Mouse (Mus musculus) MEL (cell line): Measurements from ENCODE around the gene Mogat2. TPM values are rescaled to one million over a fixed set of nuclear protein-coding genes. Genes with fewer than 3 reads are reported as not detected.

Experiments
- DNase-seq: peaks from one replicate; pipeline ENCODE4 v3.0.0; 2011; ENCODE audit warnings: low read depth, low spot score
- H3K27ac ChIP-seq: 2 replicates; pipeline ENCODE4 v1.5.1; 2012; ENCODE audit warnings: low read depth, mild to moderate bottlenecking, control low read depth, low read length, moderate library complexity; ENCODE audit not compliant: control insufficient read depth
- H3K27me3 ChIP-seq, 2 experiments: fragments of 150-350 bp in 1 of 2; sonication (generic) in 1 of 2; 2 replicates each; pipeline ENCODE4 v1.6.1; 2012; ENCODE audit warnings: low read length in 2 of 2, mild to moderate bottlenecking in 2 of 2, improper control_type of control experiment in 1 of 2, moderate library complexity in 1 of 2; ENCODE audit not compliant: insufficient read depth in 2 of 2, control insufficient read depth in 1 of 2
- H3K36me3 ChIP-seq, 2 experiments: 2 replicates each; pipeline ENCODE4 v1.6.1; 2012 to 2014; ENCODE audit warnings: low read length in 2 of 2, improper control_type of control experiment in 1 of 2, inconsistent platforms in 1 of 2, mild to moderate bottlenecking in 1 of 2; ENCODE audit not compliant: insufficient read depth in 2 of 2, control insufficient read depth in 1 of 2
- H3K4me1 ChIP-seq, 2 experiments: fragments of 150-350 bp in 1 of 2; sonication (generic) in 1 of 2; 2 replicates each; pipeline ENCODE4 v1.6.1; 2012; ENCODE audit warnings: low read length in 2 of 2, improper control_type of control experiment in 1 of 2, mild to moderate bottlenecking in 1 of 2; ENCODE audit not compliant: insufficient read depth in 2 of 2, control insufficient read depth in 1 of 2
- H3K4me3 ChIP-seq, 2 experiments: fragments of 150-350 bp in 1 of 2; sonication (generic) in 1 of 2; 2 replicates each; pipeline ENCODE4 v1.5.1; 2012; ENCODE audit warnings: low read depth in 2 of 2, low read length in 2 of 2, mild to moderate bottlenecking in 2 of 2, moderate library complexity in 2 of 2, control low read depth in 1 of 2, improper control_type of control experiment in 1 of 2; ENCODE audit not compliant: control insufficient read depth in 1 of 2, insufficient read depth in 1 of 2
- H3K79me2 ChIP-seq: 2 replicates; pipeline ENCODE4 v1.6.1; 2012; ENCODE audit warnings: mild to moderate bottlenecking, low read length, moderate library complexity; ENCODE audit not compliant: control insufficient read depth, poor library complexity, insufficient read depth
- H3K9ac ChIP-seq: 2 replicates; pipeline ENCODE4 v1.6.1; 2012; ENCODE audit warnings: low read depth, mild to moderate bottlenecking, control low read depth, low read length, moderate library complexity; ENCODE audit not compliant: control insufficient read depth, poor library complexity, severe bottlenecking
- H3K9me3 ChIP-seq: fragments of 150-350 bp; sonication (generic); replicated peaks from 2 replicates; pipeline ENCODE4 v1.6.1; 2012; ENCODE audit warnings: mild to moderate bottlenecking, low read length, improper control_type of control experiment, moderate library complexity; ENCODE audit not compliant: insufficient read depth
- BHLHE40 ChIP-seq: IDR thresholded peaks from 2 replicates; pipeline ENCODE4 v1.6.1; 2012; ENCODE audit warnings: low read depth, mild to moderate bottlenecking, inconsistent platforms, low read length, improper control_type of control experiment, borderline replicate concordance
- CHD1 ChIP-seq: IDR thresholded peaks from 2 replicates; pipeline ENCODE4 v1.6.1; 2012; ENCODE audit warnings: low read depth, mild to moderate bottlenecking, inconsistent platforms, low read length, improper control_type of control experiment
- CTCF ChIP-seq, 3 experiments: IDR thresholded peaks in 2 of 3; conservative IDR thresholded peaks in 1 of 3; 2 replicates each; pipeline ENCODE4 v1.5.1; 2011 to 2012; ENCODE audit warnings: low read length in 3 of 3, low read depth in 2 of 3, mild to moderate bottlenecking in 2 of 3, improper control_type of control experiment in 1 of 3, inconsistent platforms in 1 of 3, mixed read lengths in 1 of 3, moderate library complexity in 1 of 3; ENCODE audit not compliant: control insufficient read depth in 1 of 3, insufficient read depth in 1 of 3, poor library complexity in 1 of 3, severe bottlenecking in 1 of 3
- E2F4 ChIP-seq: IDR thresholded peaks from 2 replicates; pipeline ENCODE4 v1.6.1; 2011; ENCODE audit warnings: low read depth, low read length, improper control_type of control experiment, borderline replicate concordance
- ETS1 ChIP-seq: IDR thresholded peaks from 2 replicates; pipeline ENCODE4 v1.6.1; 2012; ENCODE audit warnings: low read depth, mild to moderate bottlenecking, inconsistent platforms, low read length, improper control_type of control experiment, moderate library complexity
- GATA1 ChIP-seq: IDR thresholded peaks from 2 replicates; pipeline ENCODE4 v1.6.1; 2011; ENCODE audit warnings: low read depth, low read length, improper control_type of control experiment
- MAFK ChIP-seq: IDR thresholded peaks from 2 replicates; pipeline ENCODE4 v1.6.1; 2011; ENCODE audit warnings: low read depth, mild to moderate bottlenecking, low read length, improper control_type of control experiment, borderline replicate concordance
- MAZ ChIP-seq: IDR thresholded peaks from 2 replicates; pipeline ENCODE4 v1.6.1; 2012; ENCODE audit warnings: low read depth, mild to moderate bottlenecking, inconsistent platforms, low read length, improper control_type of control experiment
- MYB ChIP-seq: IDR thresholded peaks from 2 replicates; pipeline ENCODE4 v1.6.1; 2011; ENCODE audit warnings: mild to moderate bottlenecking, low read depth, low read length, improper control_type of control experiment
- MYC ChIP-seq: IDR thresholded peaks from 2 replicates; pipeline ENCODE4 v1.6.1; 2011; ENCODE audit warnings: low read depth, mild to moderate bottlenecking, low read length, improper control_type of control experiment, moderate library complexity
- POLR2A ChIP-seq, 2 experiments: IDR thresholded peaks; 2 replicates each; pipeline ENCODE4 v1.6.1; 2011 to 2012; ENCODE audit warnings: low read length in 2 of 2, mild to moderate bottlenecking in 2 of 2, control low read depth in 1 of 2, improper control_type of control experiment in 1 of 2, low read depth in 1 of 2, moderate library complexity in 1 of 2; ENCODE audit not compliant: control insufficient read depth in 1 of 2, insufficient read depth in 1 of 2, poor library complexity in 1 of 2
- RAD21 ChIP-seq: IDR thresholded peaks from 2 replicates; pipeline ENCODE4 v1.6.1; 2011; ENCODE audit warnings: mild to moderate bottlenecking, low read depth, low read length, improper control_type of control experiment
- RCOR1 ChIP-seq: IDR thresholded peaks from 2 replicates; pipeline ENCODE4 v1.6.1; 2012; ENCODE audit warnings: low read depth, mild to moderate bottlenecking, inconsistent platforms, low read length, improper control_type of control experiment
- SMC3 ChIP-seq: IDR thresholded peaks from 2 replicates; pipeline ENCODE4 v1.6.1; 2011; ENCODE audit warnings: low read depth, low read length, improper control_type of control experiment
- TAL1 ChIP-seq: IDR thresholded peaks from 2 replicates; pipeline ENCODE4 v1.6.1; 2012; ENCODE audit warnings: mild to moderate bottlenecking, inconsistent platforms, low read length, moderate library complexity, mixed read lengths
- USF2 ChIP-seq, 2 experiments: IDR thresholded peaks; 2 replicates each; pipeline ENCODE4 v1.6.1; 2011 to 2012; ENCODE audit warnings: improper control_type of control experiment in 2 of 2, low read length in 2 of 2, borderline replicate concordance in 1 of 2, inconsistent platforms in 1 of 2, low read depth in 1 of 2, mild to moderate bottlenecking in 1 of 2; ENCODE audit not compliant: insufficient read depth in 1 of 2
- ZKSCAN1 ChIP-seq: IDR thresholded peaks from 2 replicates; pipeline ENCODE4 v1.6.1; 2012; ENCODE audit warnings: low read depth, mild to moderate bottlenecking, inconsistent platforms, low read length, improper control_type of control experiment, moderate library complexity
- ZMIZ1 ChIP-seq: IDR thresholded peaks from 2 replicates; pipeline ENCODE4 v1.6.1; 2012; ENCODE audit warnings: low read depth, mild to moderate bottlenecking, inconsistent platforms, low read length, improper control_type of control experiment, moderate library complexity
- ZNF384 ChIP-seq: IDR thresholded peaks from 2 replicates; pipeline ENCODE4 v1.6.1; 2012; ENCODE audit warnings: low read depth, mild to moderate bottlenecking, inconsistent platforms, low read length, improper control_type of control experiment
- polyA plus RNA-seq, 2 experiments: library from polyadenylated mRNA; stranded (reverse) in 1 of 2; unstranded in 1 of 2; fragments of >175 nt in 1 of 2; fragments of >200 nt in 1 of 2; gene quantifications; 2 replicates each; pipeline versions ENCODE4 v1.2.1 to v1.2.4; 2012; ENCODE audit warnings: low replicate concordance in 2 of 2, low read depth in 1 of 2; ENCODE audit not compliant: insufficient read length in 2 of 2, insufficient read depth in 1 of 2, missing spikeins in 1 of 2
- total RNA-seq: library from RNA; depleted of rRNA; stranded (reverse); fragments of 300-350 nt; gene quantifications from 2 replicates; pipeline ENCODE4 v1.2.3, GENCODE M21; 2012

The Mogat2 gene
- total and polyA plus RNA-seq, 3 experiments: 0.13 TPM; not detected in 2

- no peak overlapping the region for H3K9ac ChIP-seq
- H3K27me3 ChIP-seq: no peaks in the 10 kb centered on the region; a peak in 1 of 4 replicates
- no peak for TF ChIP-seq MAFK
- no peak for TF ChIP-seq MAZ
- TF ChIP-seq ETS1: no peak
- no peak for TF ChIP-seq RCOR1
- no peaks in the 10 kb centered on the region for H3K79me2 ChIP-seq
- H3K36me3 ChIP-seq: no peaks in the 10 kb centered on the region
- H3K4me1 ChIP-seq: no peaks in the 10 kb centered on the region
- no peak overlapping the region for H3K27ac ChIP-seq
- DNase-seq: no peak
- H3K9me3 ChIP-seq: no peaks in the 10 kb centered on the region
- H3K4me3 ChIP-seq: no peak overlapping the region
These were observed 8.2 kb downstream of the Mogat2 start for GRCm38 (mm10) chr7:99230061-99230747.

DNA sequence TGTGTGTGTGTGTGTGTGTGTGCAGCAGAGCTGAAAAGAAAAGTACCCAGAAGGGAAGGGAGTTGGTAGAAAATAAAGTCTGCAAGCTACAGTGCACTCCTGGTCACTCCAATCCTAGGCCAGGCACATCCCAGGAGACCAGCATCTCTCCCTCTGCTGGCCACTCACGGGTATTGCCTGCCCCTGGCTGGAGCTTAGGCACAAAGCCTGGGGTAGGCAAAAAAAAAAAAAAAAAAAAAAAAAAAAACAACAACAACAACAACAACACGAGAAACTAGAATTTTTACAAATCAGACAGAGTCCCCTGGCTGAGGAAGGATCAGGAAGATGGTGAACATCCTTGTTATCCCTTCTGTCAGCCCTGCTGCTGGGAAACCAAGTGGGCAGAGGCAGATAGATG is 9.0 kb downstream of the Mogat2 start:
- no peak overlapping the region for H3K27ac ChIP-seq
- TF ChIP-seq ZNF384 (peak; percentile 92), BHLHE40 (no peak), RAD21 (peak; percentile 2), CTCF (IDR thresholded peaks at IDR 0.05 in 2 of 3, conservative IDR thresholded peaks at IDR 0.05 in 1 of 3; ENCODE audit: control insufficient read depth in 1 of 3, insufficient read depth in 1 of 3, low read depth in 2 of 3, low read length in 3 of 3, poor library complexity in 1 of 3, severe bottlenecking in 1 of 3) (peak; percentile 34 to 52 (median 37)), USF2 (IDR thresholded peaks at IDR 0.05; ENCODE audit: borderline replicate concordance in 1 of 2, insufficient read depth in 1 of 2, low read depth in 1 of 2, low read length in 2 of 2) (no peak)

GRCm38 (mm10) chr7:99228825-99229224 is 9.6 kb downstream of the Mogat2 start:
- H3K27me3 ChIP-seq: no peaks in the 10 kb centered on the region; a peak in 1 of 4 replicates
- H3K9me3 ChIP-seq: no peaks in the 10 kb centered on the region
- no peak overlapping the region for H3K9ac ChIP-seq
- no peak for DNase-seq
- no peaks in the 10 kb centered on the region for H3K36me3 ChIP-seq
- TF ChIP-seq SMC3: no peak
- no peak for TF ChIP-seq BHLHE40
- no peak for TF ChIP-seq GATA1
- no peak for TF ChIP-seq TAL1
- TF ChIP-seq CHD1: no peak
- no peak for TF ChIP-seq POLR2A (IDR thresholded peaks at IDR 0.05; ENCODE audit: control insufficient read depth in 1 of 2, insufficient read depth in 1 of 2, low read depth in 1 of 2, low read length in 2 of 2, poor library complexity in 1 of 2)
- TF ChIP-seq ZMIZ1: no peak
- TF ChIP-seq MYB: no peak
- no peak for TF ChIP-seq E2F4
- TF ChIP-seq MYC: no peak
- no peak for TF ChIP-seq ZKSCAN1
- H3K4me3 ChIP-seq: no peak overlapping the region
- H3K79me2 ChIP-seq: no peaks in the 10 kb centered on the region
- H3K27ac ChIP-seq: no peak overlapping the region
- H3K4me1 ChIP-seq: no peaks in the 10 kb centered on the region

More for the DNA sequence above, 9.0 kb downstream of the Mogat2 start:
- H3K27me3 ChIP-seq: no peaks in the 10 kb centered on the region; a peak in 1 of 4 replicates
- no peaks in the 10 kb centered on the region for H3K4me1 ChIP-seq
- H3K4me3 ChIP-seq: no peak overlapping the region
- H3K36me3 ChIP-seq: no peaks in the 10 kb centered on the region
- DNase-seq: peak; percentile 45
- no peaks in the 10 kb centered on the region for H3K9me3 ChIP-seq
- H3K79me2 ChIP-seq: no peaks in the 10 kb centered on the region
- H3K9ac ChIP-seq: no peak overlapping the region
